13 mouse cellular contexts compared by ENCODE assay signal in the genomic region with DNA sequence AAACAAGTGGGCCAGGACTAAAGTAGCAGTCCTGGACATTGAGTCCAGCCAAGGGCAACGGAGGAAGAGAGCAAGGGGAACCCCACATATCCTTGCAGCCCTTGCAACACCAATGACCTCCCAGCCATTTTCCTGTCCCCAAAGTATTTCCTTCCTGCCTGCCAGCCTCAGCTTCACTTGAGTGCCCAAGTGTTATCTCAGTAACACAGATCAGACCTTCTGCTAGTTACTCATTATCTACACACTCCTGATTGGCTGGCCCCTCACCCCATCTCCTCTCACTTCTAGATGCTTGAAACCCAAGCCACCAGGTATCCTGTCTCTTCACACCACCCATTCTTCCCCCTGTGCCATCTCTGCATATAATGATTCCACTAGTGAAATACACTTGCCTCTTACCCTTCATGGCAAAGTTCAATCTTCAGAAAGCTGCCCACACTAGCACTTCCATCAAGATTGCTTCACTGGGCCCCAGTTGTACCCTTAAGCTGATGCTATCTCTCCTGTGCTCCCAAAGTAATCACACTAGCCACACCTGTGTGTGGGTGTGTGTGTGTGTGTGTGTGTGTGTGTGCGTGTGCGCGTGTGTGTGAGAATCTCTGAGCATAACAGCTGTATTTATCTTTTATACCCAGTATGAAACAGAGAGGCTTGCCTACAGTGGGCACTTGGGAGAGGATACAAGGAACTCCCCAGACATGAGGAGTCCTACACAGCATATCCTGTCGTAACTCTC.
DNase-seq lines count a peak whose midpoint lies in the region; ATAC-seq and TF ChIP-seq lines count a peak whose summit lies in the region.
"Had no signal": no experiment of that assay in that cellular context is flagged by ENCODE, and none has a peak within 500 bp of the region (broad histone marks: within the 10 kb centered on the region; RNA-seq: fewer than 3 reads in every experiment).

No protein-coding gene starts in this region.

- H3K27ac ChIP-seq in intestine, postnatal 0 days (ENCODE audit: low read depth, low read length) = peak overlapping the region; percentile 46
- no peak overlapping the region for H3K27ac ChIP-seq in heart, adult 2 months
- H3K27ac ChIP-seq: forebrain, embryonic 10.5 days; hindbrain, postnatal 0 days had no signal

- 44% methylated on average over 5 of the region's 5 CpGs for WGBS in intestine, postnatal 0 days
- WGBS in heart, adult 2 months = 87% methylated on average over 5 of the region's 5 CpGs

- no peak for TF ChIP-seq POLR2A in heart, adult 2 months (IDR thresholded peaks at IDR 0.05; ENCODE audit: insufficient read depth, low read depth, low read length)

- 0 out of 2 replicates have a peak, but pooled peaks cover 2% of the 10 kb centered on the region for H3K79me2 ChIP-seq in heart, adult 2 months (replicated peaks; ENCODE audit: control insufficient read depth, insufficient read depth, low read length)

- no peak overlapping the region for H3K4me2 ChIP-seq in intestine, postnatal 0 days (replicated peaks; ENCODE audit: low read depth)

- peaks cover 18% of the 10 kb centered on the region for H3K4me1 ChIP-seq in intestine, postnatal 0 days (replicated peaks; ENCODE audit: control insufficient read depth, insufficient read depth, low read length)
- H3K4me1 ChIP-seq in heart, adult 2 months (ENCODE audit: control insufficient read depth, insufficient read depth, low read length) = peaks cover 5% of the 10 kb centered on the region
- H3K4me1 ChIP-seq: forebrain, embryonic 10.5 days had no signal

- ATAC-seq in activated CD4-positive, CD25-positive, alpha-beta regulatory T cell, adult 4 months = peak; percentile 27
- peak; percentile 70 for ATAC-seq in intestine, postnatal 0 days
- ATAC-seq: hindbrain, postnatal 0 days had no signal

- no peaks in the 10 kb centered on the region for H3K27me3 ChIP-seq in intestine, postnatal 0 days (replicated peaks; ENCODE audit: control insufficient read depth, insufficient read depth, low read length)
- no peaks in the 10 kb centered on the region for H3K27me3 ChIP-seq in heart, adult 2 months (ENCODE audit: control insufficient read depth, insufficient read depth, low read length)

- intact Hi-C loops in heart, adult 2 months (cut with DNase I) = no loop called here

- peak; percentile 33 for DNase-seq in kidney, adult 11 months
- DNase-seq in kidney, adult 18-20 months = no peak
- peak; percentile 44 for DNase-seq in naive thymus-derived CD4-positive, alpha-beta T cell, adult 2 months (ENCODE audit: low read depth)
- no peak for DNase-seq in frontal cortex, adult 2 months (ENCODE audit: extremely low spot score in 1 of 2, low spot score in 1 of 2)
- DNase-seq in heart, adult 2 months = no peak
- no peak for DNase-seq in right cerebral cortex, postnatal 36 days (ENCODE audit: low spot score in 2 of 2)
- DNase-seq: cerebellum, postnatal 10 days; lung, postnatal 10 days had no signal

- H3K9me3 ChIP-seq in intestine, postnatal 0 days (ENCODE audit: control insufficient read depth) = no peaks in the 10 kb centered on the region
- H3K9me3 ChIP-seq: forebrain, embryonic 10.5 days had no signal

- H3K4me3 ChIP-seq in intestine, postnatal 0 days (ENCODE audit: low read depth, low read length) = no peak overlapping the region
- no peak overlapping the region for H3K4me3 ChIP-seq in heart, adult 2 months
- H3K4me3 ChIP-seq: forebrain, embryonic 10.5 days; myocyte had no signal

- peaks cover 20% of the 10 kb centered on the region for H3K36me3 ChIP-seq in intestine, postnatal 0 days (ENCODE audit: control insufficient read depth, insufficient read depth)
- H3K36me3 ChIP-seq in heart, adult 2 months (ENCODE audit: control insufficient read depth, insufficient read depth, low read length) = peaks cover 14% of the 10 kb centered on the region

- H3K9ac ChIP-seq in intestine, postnatal 0 days (ENCODE audit: low read depth, low read length) = no peak overlapping the region
- H3K9ac ChIP-seq in heart, adult 2 months (ENCODE audit: low read depth, low read length) = no peak overlapping the region

- TF ChIP-seq CTCF in intestine, postnatal 0 days (IDR thresholded peaks at IDR 0.05; ENCODE audit: low read depth) = no peak
- no peak for TF ChIP-seq CTCF in heart, adult 2 months (IDR thresholded peaks at IDR 0.05)

- no peak for TF ChIP-seq EP300 in heart, adult 2 months (IDR thresholded peaks at IDR 0.05; ENCODE audit: insufficient read depth, low read depth, low read length)

Comparison
In these comparisons a context has a peak if more than half of its experiments do, and no peak if none do; other contexts are left out.
1. DNase-seq: peak in kidney, adult 11 months (single experiment) and naive thymus-derived CD4-positive, alpha-beta T cell, adult 2 months (single experiment); none in kidney, adult 18-20 months (single experiment), frontal cortex, adult 2 months (0 of 2), heart, adult 2 months (0 of 2) and right cerebral cortex, postnatal 36 days (0 of 2).